Mouse (Mus musculus): ENCODE measurements around the gene Zbtb8b.

DNA sequence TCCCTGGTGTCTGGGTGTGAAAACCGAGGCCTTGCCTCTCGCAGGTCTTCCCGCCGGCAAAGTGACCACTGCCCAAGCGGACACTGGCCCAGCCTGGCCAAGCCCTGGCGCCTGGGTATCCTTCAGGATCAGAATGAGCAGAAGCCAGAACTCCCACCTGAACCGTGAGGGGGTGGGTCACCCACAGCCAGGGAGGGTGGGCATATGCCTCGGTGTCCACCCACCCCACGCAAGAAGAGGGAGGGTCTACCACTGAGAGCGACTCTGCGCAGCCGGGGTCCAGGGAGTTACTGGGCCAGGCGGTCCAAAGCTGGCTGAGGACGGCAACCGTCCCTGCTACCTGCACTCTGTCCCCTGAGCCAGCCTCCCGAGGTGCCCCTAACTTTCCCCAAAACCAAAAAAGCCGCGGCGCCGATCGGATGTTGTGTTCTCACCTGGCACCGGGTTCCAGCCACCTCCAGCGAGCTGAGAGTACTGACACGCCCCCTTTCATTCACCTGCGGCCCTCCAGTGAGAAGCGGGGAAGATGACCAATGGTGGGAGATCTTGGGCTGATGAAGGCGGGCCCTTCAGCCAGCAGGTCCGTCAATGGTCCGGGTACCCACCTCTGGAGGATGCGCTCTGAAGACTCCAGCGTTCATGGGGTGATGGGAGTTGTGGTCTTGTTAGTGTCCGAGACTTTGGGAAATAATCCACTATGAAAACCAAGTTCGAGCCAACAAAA lies at the start of gene Zbtb8b:
- TF ChIP-seq ZMIZ1 (IDR thresholded peaks at IDR 0.05; ENCODE audit: low read depth, low read length) = no peak
- TF ChIP-seq JUND (IDR thresholded peaks at IDR 0.05; ENCODE audit: low read depth, low read length) = no peak
- no peak for TF ChIP-seq POLR2AphosphoS2 (IDR thresholded peaks at IDR 0.05; ENCODE audit: low read length)
- no peak for TF ChIP-seq GATA1 (IDR thresholded peaks at IDR 0.05; ENCODE audit: low read depth, low read length)
- no peak for TF ChIP-seq TCF12 (IDR thresholded peaks at IDR 0.05; ENCODE audit: low read depth, low read length)
- TF ChIP-seq MXI1 (IDR thresholded peaks at IDR 0.05; ENCODE audit: low read depth, low read length) = no peak
- no peak for TF ChIP-seq ELF1 (IDR thresholded peaks at IDR 0.05; ENCODE audit: low read depth, low read length)
- no peak for TF ChIP-seq CTCF (IDR thresholded peaks at IDR 0.05 in 2 of 3, conservative IDR thresholded peaks at IDR 0.05 in 1 of 3; ENCODE audit: control insufficient read depth in 1 of 3, insufficient read depth in 1 of 3, low read depth in 2 of 3, low read length in 3 of 3, poor library complexity in 1 of 3, severe bottlenecking in 1 of 3)
- no peak for TF ChIP-seq RAD21 (IDR thresholded peaks at IDR 0.05; ENCODE audit: low read depth, low read length)
- no peak for TF ChIP-seq MYB (IDR thresholded peaks at IDR 0.05; ENCODE audit: low read depth, low read length)
- TF ChIP-seq ZNF384 (IDR thresholded peaks at IDR 0.05; ENCODE audit: low read depth, low read length) = no peak
- no peak for TF ChIP-seq TAL1 (IDR thresholded peaks at IDR 0.05; ENCODE audit: low read length)

Measured in MEL (cell line).